Mouse (Mus musculus) ES-E14 (cell line): ENCODE data around the gene Cep152.

Source experiments
- CHD2 ChIP-seq: IDR thresholded peaks from 2 replicates; pipeline ENCODE4 v1.6.1; 2014; ENCODE audit warnings: mild to moderate bottlenecking, low read depth, low read length, inconsistent platforms
- MAFK ChIP-seq: IDR thresholded peaks from 2 replicates; pipeline ENCODE4 v1.6.1; 2014; ENCODE audit warnings: mild to moderate bottlenecking, low read depth, low read length, inconsistent platforms; ENCODE audit not compliant: insufficient read depth
- ZC3H11A ChIP-seq: IDR thresholded peaks from 2 replicates; pipeline ENCODE4 v1.6.1; 2012; ENCODE audit warnings: low read depth, mild to moderate bottlenecking, inconsistent platforms, low read length, borderline replicate concordance

- TF ChIP-seq CHD2 (no peak), MAFK (no peak), ZC3H11A (no peak)
Observed at GRCm38 (mm10) chr2:125651563-125651962, 26.6 kb upstream of the Cep152 start.
